Mouse (Mus musculus): ENCODE measurements around the gene Car12.

Car12 gene

DNA sequence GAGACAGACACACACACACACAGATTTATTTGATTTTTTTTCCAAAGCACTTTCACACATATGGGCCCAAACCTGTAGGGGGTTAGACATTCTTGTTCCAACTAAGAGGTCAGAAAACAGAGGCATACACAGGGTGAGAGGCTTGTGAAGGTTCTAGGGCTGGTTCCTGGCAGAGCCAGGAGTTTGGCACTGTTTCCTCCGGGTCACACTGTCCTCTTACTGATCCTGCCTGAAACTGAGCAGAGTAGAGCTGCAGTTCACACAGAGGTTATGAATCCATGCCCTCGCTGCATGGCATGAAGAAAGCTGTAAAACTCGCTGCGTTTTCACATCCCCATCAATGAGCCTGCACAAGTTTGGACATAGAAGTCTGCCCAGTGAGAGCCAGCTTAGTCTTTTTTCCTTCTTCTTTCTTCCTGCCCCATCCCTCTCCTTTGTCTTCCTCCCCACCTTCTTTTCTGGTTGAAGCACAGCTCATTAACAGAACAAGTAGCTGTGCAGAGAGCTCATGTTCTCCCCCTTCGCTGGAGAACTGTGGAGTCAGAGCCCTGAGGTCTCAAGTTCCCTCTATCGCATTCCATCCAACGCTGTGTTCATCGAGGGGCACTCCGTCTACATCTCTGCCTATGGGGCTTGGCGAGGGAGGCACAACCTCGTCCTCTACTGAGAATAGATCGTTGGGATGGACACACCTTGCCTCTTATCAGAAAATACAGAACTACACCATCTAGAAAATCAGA lies 4.5 kb upstream of the Car12 start:
- DNase-seq (ENCODE audit: extremely low read depth, low read depth, low spot score) = no peak

GRCm38 (mm10) chr9:66710626-66711025 lies 2.9 kb upstream of the Car12 start:
- DNase-seq (ENCODE audit: extremely low read depth, low read depth, low spot score) = no peak

DNA sequence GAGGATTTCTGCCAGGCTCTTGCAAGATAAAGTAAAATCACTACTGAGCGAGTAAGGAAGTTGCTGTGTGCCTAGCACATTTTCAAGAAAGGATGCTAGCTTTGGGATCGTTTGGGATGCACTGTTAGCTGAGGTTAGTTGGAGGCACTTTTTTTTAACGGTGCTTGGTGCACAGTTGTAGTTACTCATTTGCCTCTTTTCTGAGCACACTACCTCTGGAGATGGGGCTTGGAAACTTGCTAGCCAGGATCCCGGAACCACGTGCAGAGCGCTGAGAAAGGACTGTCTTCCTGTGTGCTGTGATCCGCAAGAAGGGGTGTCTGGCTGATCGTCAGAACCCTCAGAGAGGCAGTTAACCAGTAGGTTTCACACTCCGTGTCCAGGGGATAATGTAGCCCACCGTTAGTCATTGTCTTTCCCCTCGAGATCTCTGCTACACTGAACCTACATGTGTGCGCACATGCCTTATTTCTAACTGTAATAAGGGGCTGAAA lies 583 bp downstream of the Car12 start:
- DNase-seq (ENCODE audit: extremely low read depth, low read depth, low spot score) = no peak

DNA sequence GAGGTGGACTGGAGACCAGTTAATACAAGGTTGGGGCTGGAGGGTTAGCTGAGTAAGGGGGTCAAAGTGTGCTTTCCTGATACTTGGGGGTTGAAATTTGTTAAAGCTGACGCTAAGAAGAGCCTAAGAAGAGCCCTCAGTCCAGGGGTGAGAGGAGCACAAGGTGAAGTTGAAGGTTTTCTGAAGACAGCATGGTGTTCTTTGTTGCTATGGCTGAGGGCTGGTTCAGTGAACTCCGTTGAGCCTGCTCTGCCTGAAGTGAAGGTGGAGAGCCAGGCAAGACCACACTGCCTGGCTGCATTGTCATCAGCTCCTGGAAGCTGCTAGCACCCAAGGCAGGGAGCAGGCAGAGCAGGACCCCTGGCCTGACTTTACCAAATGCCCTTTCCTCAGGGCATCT lies 1.9 kb downstream of the Car12 start:
- DNase-seq (ENCODE audit: extremely low read depth, low read depth, low spot score) = no peak

DNA sequence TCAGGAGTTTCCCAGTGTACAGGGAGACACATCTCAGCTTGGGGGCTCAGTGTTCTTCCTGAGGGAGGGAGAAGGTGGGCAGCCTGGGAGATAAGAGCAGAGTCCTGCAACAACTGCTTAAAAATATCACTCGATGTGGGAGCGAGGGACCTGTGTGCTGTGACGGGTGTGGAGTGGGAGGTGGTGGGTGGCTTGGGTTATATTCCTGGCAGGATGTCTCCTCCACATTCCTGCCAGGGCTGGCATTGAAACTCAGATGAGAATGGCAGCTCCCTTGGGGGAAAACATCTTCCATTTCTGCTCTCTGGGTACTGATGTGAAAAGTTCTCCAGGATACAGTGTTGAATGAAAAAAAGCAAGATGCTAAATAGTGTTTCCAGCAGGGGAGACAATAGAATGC lies 3.0 kb downstream of the Car12 start:
- DNase-seq (ENCODE audit: extremely low read depth, low read depth, low spot score) = no peak

DNA sequence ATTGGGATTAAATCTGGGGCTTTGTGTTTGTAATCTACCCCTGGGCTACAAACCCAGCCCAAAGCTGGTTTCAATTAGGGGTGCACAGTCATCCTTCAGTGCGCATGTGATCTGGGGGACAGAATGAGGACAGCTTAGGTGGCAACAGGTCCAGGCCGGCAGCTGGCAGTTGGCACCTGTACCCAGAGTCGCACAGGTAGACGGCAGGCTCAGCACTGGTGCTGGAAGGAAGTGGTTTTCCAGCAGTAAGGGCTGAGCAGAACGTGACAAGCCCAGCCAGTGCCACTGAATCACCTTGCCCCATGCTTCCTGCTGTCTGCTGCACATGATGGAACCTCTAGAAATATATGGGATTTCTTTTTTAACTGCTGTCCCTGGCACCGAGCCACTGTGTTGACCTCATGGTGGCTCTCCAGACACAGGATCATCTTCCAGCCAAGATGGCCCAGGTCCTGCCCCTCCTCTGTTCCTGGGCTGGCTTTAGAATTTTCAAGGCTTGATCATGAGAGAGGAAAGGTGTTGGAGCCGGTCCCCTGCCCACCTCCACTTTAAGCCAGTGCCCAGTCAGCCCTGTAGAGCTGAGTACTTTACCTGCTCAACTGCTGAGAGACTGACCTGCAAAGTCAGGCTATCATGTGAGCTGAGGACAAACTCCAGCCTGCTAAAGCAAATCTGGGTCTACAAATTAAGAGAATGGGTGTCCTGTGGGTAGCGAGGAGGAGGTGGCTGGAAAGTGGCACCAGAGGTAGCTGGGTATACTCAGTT lies 7.4 kb downstream of the Car12 start:
- no peak for DNase-seq (ENCODE audit: extremely low read depth, low read depth, low spot score)

DNA sequence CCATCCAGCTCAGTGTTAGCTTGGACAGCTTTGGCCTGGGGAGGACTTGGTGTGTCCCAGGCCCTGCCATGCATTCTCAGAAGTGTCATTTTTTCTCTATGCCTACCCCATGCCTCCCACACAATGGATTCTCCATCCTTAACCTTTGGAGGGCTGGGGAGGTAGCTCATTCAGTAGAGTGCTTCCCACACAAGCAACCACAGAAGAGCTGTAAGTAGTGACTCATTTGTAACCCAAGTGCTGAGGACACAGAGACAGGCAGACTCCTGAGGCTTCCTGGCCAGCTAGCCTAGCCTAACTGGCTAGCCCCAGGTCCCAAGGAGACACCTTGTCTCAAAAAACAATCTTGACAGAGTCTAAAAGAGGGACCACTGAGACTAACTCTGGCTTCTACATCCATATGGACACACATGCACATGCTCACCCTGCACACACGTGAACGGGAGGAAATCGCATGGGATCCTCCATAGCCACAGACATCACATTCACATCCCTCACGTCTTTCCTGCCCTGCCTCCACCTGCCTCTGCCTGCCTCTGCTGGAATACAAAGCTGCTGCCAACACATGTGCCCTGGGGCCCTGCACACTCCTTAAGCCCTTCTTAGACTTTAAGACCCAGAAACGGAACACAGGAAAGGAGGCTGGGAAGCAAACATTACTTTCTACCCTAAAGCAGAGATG lies 8.8 kb downstream of the Car12 start:
- DNase-seq (ENCODE audit: extremely low read depth, low read depth, low spot score) = no peak

- no peak for DNase-seq (ENCODE audit: extremely low read depth, low read depth, low spot score)
Observed at GRCm38 (mm10) chr9:66722869-66723272, 9.4 kb downstream of the Car12 start.

DNA sequence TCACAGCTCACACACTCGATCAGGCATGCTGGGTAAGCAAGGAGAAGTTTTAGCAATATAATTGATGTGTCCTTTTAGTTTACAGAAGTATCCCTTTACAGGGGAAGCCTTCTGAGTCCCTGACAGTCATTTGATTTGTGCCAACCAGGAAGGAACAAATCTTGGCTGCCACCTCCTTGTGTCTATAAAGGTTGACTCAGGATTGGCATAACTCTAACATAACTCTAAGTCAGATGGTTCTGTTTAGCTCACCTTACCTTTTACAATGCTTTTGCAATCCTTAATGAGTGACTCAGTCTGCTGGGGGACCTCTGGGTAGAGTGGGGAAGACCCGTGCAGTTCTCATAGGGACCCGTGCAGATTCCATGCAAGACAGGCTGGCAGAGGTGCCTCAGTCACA lies 12.1 kb downstream of the Car12 start:
- DNase-seq (ENCODE audit: extremely low read depth, low read depth, low spot score) = no peak

- DNase-seq (ENCODE audit: extremely low read depth, low read depth, low spot score) = no peak
Observed at GRCm38 (mm10) chr9:66727333-66727732, 13.8 kb downstream of the Car12 start.

DNA sequence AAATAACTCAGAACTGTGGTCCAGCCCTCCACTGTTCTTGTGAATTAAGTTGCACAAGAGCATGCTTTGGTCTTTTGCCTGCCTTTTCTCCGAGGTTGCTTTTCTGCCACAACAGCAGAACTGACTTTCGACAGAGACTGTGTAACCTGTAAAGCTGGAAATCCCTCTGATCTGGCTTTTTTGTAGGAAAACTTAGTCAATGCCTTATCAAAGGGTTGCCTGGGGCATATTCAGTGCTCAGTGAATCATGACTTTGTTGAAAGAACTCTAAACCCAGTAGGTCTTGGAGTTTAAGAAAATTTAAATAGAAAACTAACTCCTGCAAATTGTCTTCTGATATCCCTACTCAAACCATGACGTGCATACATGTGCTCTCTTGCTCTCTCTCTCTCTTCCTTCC lies 17.1 kb downstream of the Car12 start:
- no peak for DNase-seq (ENCODE audit: extremely low read depth, low read depth, low spot score)

GRCm38 (mm10) chr9:66731284-66731683 lies 17.8 kb downstream of the Car12 start:
- peak; percentile 99 for DNase-seq (ENCODE audit: extremely low read depth, low read depth, low spot score)

- no peak for DNase-seq (ENCODE audit: extremely low read depth, low read depth, low spot score)
Observed at GRCm38 (mm10) chr9:66732791-66733691, 19.6 kb downstream of the Car12 start.

DNA sequence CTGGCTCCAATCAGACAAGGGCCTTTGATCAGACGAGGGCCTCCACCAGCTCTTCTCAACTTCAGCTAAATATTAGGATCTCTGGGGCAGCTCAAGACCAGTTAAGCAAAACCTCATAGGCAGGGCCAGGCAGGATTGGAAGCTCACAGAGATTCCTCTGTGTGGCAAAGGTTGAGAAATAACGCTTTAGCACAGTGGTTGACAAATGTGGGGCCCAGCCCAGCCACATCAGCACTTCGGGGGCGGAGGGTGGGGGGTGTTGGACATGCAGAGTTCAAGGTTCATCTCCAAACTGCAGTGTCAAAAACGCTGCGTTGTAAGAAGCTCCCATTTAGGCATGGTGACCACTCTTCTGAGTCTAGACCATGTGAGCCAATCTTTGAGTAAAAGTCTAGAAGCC lies 21.1 kb downstream of the Car12 start:
- no peak for DNase-seq (ENCODE audit: extremely low read depth, low read depth, low spot score)

GRCm38 (mm10) chr9:66735122-66735521 lies 21.6 kb downstream of the Car12 start:
- no peak for DNase-seq (ENCODE audit: extremely low read depth, low read depth, low spot score)

GRCm38 (mm10) chr9:66736016-66736415 lies 22.5 kb downstream of the Car12 start:
- DNase-seq (ENCODE audit: extremely low read depth, low read depth, low spot score) = no peak

- no peak for DNase-seq (ENCODE audit: extremely low read depth, low read depth, low spot score)
Observed at GRCm38 (mm10) chr9:66736551-66736950, 23.1 kb downstream of the Car12 start.

DNA sequence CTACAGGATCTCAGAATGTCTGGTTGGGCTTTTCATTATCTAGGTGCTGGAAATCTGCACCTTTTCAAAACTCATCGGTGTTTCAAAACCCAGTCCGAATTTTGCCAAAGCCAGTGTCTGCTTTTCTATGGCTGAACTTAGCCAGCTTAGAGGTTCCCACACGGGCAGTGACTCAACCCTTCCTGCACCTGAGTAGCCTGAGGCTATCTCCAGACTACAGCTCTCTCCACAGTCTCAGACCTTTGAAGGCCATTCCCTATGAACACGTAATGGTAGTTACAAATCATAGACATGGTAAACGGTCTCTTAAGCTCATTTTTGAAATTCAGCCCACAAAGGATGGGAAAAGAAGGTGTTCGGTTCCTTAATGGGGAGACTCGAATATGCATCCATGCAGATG lies 26.0 kb downstream of the Car12 start:
- DNase-seq (ENCODE audit: extremely low read depth, low read depth, low spot score) = no peak

DNA sequence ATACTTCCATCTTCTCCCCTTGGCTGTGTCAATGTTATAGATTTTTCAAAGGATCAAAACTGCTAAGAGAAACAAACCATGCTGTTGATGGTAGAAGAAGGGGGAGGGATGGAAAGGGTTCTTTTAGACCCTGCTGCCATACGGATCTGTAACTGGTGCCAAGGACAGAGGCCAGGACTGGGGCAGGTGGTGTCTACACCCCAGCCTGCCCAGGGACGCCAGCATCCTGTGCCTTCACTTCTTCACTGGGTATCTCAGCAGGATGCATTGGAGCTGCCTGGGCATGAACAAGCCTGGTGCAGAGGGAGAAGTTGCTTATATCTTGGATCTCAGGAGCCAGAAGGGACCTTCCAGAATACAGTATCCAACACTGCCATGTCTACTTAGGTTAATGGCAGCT lies 31.0 kb downstream of the Car12 start:
- no peak for DNase-seq (ENCODE audit: extremely low read depth, low read depth, low spot score)

- DNase-seq (ENCODE audit: extremely low read depth, low read depth, low spot score) = no peak
Observed at GRCm38 (mm10) chr9:66748390-66748789, 34.9 kb downstream of the Car12 start.

- DNase-seq (ENCODE audit: extremely low read depth, low read depth, low spot score) = no peak
Observed at GRCm38 (mm10) chr9:66752849-66753248, 39.4 kb downstream of the Car12 start.

Measured in fat pad, adult 2 months (tissue).